Mouse (Mus musculus): ENCODE results near the gene Pold1. TPM values are rescaled to one million over a fixed set of nuclear protein-coding genes. Genes with fewer than 3 reads are reported as not detected.

Pold1 gene
- polyA plus RNA-seq, 1 experiment from 2014 or later = 56.1 TPM

GRCm38 (mm10) chr7:44590402-44591347 lies 42.0 kb upstream of the Pold1 start, which contains the start of gene Kcnc3:
TSS of gene Kcnc3 (plus strand) at chr7:44590664.
- ATAC-seq (ENCODE audit: extremely low read depth, insufficient number of reproducible peaks, low FRiP score, low TSS enrichment) = peak; percentile 67
- H3K4me2 ChIP-seq = peak within 1 kb of the TSS; percentile 95
- peaks cover 92% of the 10 kb centered on the region for H3K27me3 ChIP-seq (replicated peaks)
- whole genome bisulfite sequencing = under 1% methylated on average over 80 of the region's 80 CpGs
- peak within 1 kb of the TSS; percentile 63 for H3K9ac ChIP-seq
- H3K4me1 ChIP-seq = peaks cover 36% of the 10 kb centered on the region
- H3K27ac ChIP-seq (replicated peaks) = no peak within 1 kb of the TSS
- no peaks in the 10 kb centered on the region for H3K36me3 ChIP-seq
- H3K9me3 ChIP-seq = no peaks in the 10 kb centered on the region
- peak within 1 kb of the TSS; percentile 61 for H3K4me3 ChIP-seq

- no peaks in the 10 kb centered on the region for H3K9me3 ChIP-seq
- peak overlapping the region; percentile 95 for H3K4me2 ChIP-seq
- no peak for ATAC-seq (ENCODE audit: extremely low read depth, insufficient number of reproducible peaks, low FRiP score, low TSS enrichment)
- no peak overlapping the region for H3K9ac ChIP-seq
- H3K4me3 ChIP-seq = peak overlapping the region; percentile 61
- H3K4me1 ChIP-seq = peaks cover 36% of the 10 kb centered on the region
- 4% methylated on average over 13 of the region's 13 CpGs for WGBS
- no peak overlapping the region for H3K27ac ChIP-seq (replicated peaks)
- H3K36me3 ChIP-seq = no peaks in the 10 kb centered on the region
- peaks cover 94% of the 10 kb centered on the region for H3K27me3 ChIP-seq (replicated peaks)
Observed at GRCm38 (mm10) chr7:44589946-44590345, 41.3 kb upstream of the Pold1 start.

GRCm38 (mm10) chr7:44589149-44589548 lies 40.5 kb upstream of the Pold1 start:
- H3K9me3 ChIP-seq = no peaks in the 10 kb centered on the region
- no peaks in the 10 kb centered on the region for H3K36me3 ChIP-seq
- H3K9ac ChIP-seq = peak overlapping the region; percentile 52
- H3K27ac ChIP-seq (replicated peaks) = no peak overlapping the region
- H3K4me3 ChIP-seq = peak overlapping the region; percentile 49
- ATAC-seq (ENCODE audit: extremely low read depth, insufficient number of reproducible peaks, low FRiP score, low TSS enrichment) = peak; percentile 17; the same call in 1 of the 2 replicates
- peak overlapping the region; percentile 95 for H3K4me2 ChIP-seq
- under 1% methylated on average over 33 of the region's 33 CpGs for WGBS
- H3K4me1 ChIP-seq = peaks cover 36% of the 10 kb centered on the region
- peaks cover 100% of the 10 kb centered on the region for H3K27me3 ChIP-seq (replicated peaks)

DNA sequence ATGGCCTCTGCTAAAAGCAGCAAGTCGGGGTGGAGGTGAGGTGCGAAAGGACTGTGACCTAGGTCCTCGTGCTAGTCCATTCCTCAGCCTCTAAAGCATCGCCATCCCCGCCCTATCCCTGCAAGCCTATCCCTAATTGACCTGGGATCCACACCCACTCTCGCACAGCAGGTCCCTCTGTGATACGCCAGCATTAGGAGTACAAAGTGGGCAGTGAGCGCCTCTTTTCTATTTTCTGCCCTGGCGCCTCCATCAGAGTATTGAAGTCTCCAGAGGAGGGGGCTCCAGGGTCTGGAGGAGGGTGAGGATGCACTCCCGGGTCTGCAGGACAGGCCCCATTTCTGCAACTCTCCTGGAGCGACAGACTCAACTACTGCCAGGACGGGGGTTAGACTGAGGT lies 39.7 kb upstream of the Pold1 start:
- H3K4me2 ChIP-seq = peak overlapping the region; percentile 95
- peaks cover 92% of the 10 kb centered on the region for H3K27me3 ChIP-seq (replicated peaks)
- H3K27ac ChIP-seq (replicated peaks) = no peak overlapping the region
- H3K9ac ChIP-seq = no peak overlapping the region; the same call in 1 of the 2 replicates
- WGBS = 10% methylated on average over 12 of the region's 12 CpGs
- ATAC-seq (ENCODE audit: extremely low read depth, insufficient number of reproducible peaks, low FRiP score, low TSS enrichment) = no peak
- H3K4me3 ChIP-seq = peak overlapping the region; percentile 49
- H3K9me3 ChIP-seq = no peaks in the 10 kb centered on the region
- no peaks in the 10 kb centered on the region for H3K36me3 ChIP-seq
- H3K4me1 ChIP-seq = peaks cover 34% of the 10 kb centered on the region

- WGBS = 35% methylated on average over 6 of the region's 6 CpGs
- H3K4me1 ChIP-seq = peaks cover 34% of the 10 kb centered on the region
- H3K36me3 ChIP-seq = no peaks in the 10 kb centered on the region
- no peaks in the 10 kb centered on the region for H3K9me3 ChIP-seq
- H3K27ac ChIP-seq (replicated peaks) = no peak overlapping the region
- peaks cover 87% of the 10 kb centered on the region for H3K27me3 ChIP-seq (replicated peaks)
- no peak for ATAC-seq (ENCODE audit: extremely low read depth, insufficient number of reproducible peaks, low FRiP score, low TSS enrichment)
- H3K4me3 ChIP-seq = peak overlapping the region; percentile 38; the same call in 1 of the 2 replicates
- 0 out of 2 replicates have a peak overlapping the region, but pooled peaks have one; percentile 62 for H3K4me2 ChIP-seq
- H3K9ac ChIP-seq = no peak overlapping the region
Observed at GRCm38 (mm10) chr7:44587676-44588075, 39.0 kb upstream of the Pold1 start.

DNA sequence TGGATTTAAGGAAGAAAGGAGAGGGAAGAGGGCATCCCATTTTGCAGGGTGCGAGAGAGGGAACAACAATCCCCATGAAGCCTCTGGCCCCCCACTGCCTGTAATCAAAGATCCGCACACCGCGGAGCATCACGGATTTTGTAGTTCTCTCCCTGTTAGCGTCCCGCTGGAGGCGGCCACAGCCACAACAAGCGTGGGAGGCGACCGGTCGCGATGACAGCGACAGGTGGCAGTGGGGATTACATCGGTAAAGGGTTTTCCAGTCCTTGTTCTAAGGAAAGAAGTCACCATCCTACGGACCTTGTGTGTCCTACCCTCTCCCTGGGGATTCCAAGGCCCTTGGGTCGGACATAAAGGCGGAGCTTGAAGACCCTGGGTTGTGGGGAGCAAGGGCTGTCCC lies 38.3 kb upstream of the Pold1 start:
- WGBS = under 1% methylated on average over 18 of the region's 18 CpGs
- Histone ChIP-seq H3K27ac (replicated peaks) (no peak overlapping the region), H3K9ac (0 out of 2 replicates have a peak overlapping the region, but pooled peaks have one; percentile 19)

GRCm38 (mm10) chr7:44586518-44586917 lies 37.9 kb upstream of the Pold1 start:
- WGBS = 12% methylated on average over 19 of the region's 19 CpGs
- Histone ChIP-seq H3K36me3 (no peaks in the 10 kb centered on the region), H3K27ac (replicated peaks) (no peak overlapping the region), H3K4me1 (peaks cover 31% of the 10 kb centered on the region), H3K4me2 (peak overlapping the region; percentile 62), H3K9me3 (no peaks in the 10 kb centered on the region), H3K4me3 (peak overlapping the region; percentile 38), H3K9ac (0 out of 2 replicates have a peak overlapping the region, but pooled peaks have one; percentile 2), H3K27me3 (replicated peaks) (peaks cover 87% of the 10 kb centered on the region)
- no peak for ATAC-seq (ENCODE audit: extremely low read depth, insufficient number of reproducible peaks, low FRiP score, low TSS enrichment)

More for the DNA sequence above, 38.3 kb upstream of the Pold1 start:
- no peaks in the 10 kb centered on the region for H3K36me3 ChIP-seq
- H3K4me1 ChIP-seq = peaks cover 34% of the 10 kb centered on the region
- no peak for ATAC-seq (ENCODE audit: extremely low read depth, insufficient number of reproducible peaks, low FRiP score, low TSS enrichment)
- no peaks in the 10 kb centered on the region for H3K9me3 ChIP-seq
- H3K27me3 ChIP-seq (replicated peaks) = peaks cover 87% of the 10 kb centered on the region
- H3K4me2 ChIP-seq = peak overlapping the region; percentile 62
- peak overlapping the region; percentile 38 for H3K4me3 ChIP-seq

DNA sequence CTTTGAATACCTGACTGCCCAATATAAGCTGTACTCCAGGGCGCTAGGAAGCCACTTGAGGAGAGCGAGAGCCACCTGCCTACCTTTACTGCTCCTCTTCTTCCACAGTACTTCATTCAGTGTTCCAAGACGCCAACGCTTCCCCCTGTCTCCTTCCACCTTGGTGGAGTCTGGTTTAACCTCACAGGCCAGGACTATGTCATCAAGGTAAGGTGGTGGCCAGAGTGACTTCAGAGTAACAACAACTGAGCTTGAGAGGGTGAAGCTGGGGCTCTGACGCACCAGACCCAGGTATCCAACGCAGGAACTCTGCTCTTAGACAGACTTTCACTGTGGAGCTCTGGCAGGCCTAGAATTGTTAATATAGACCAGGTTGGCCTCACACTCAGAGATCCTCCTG lies 37.0 kb upstream of the Pold1 start:
- H3K4me2 ChIP-seq = no peak overlapping the region
- H3K9me3 ChIP-seq = no peaks in the 10 kb centered on the region
- peaks cover 24% of the 10 kb centered on the region for H3K4me1 ChIP-seq
- no peak overlapping the region for H3K9ac ChIP-seq
- no peaks in the 10 kb centered on the region for H3K36me3 ChIP-seq
- ATAC-seq (ENCODE audit: extremely low read depth, insufficient number of reproducible peaks, low FRiP score, low TSS enrichment) = no peak
- no peak overlapping the region for H3K27ac ChIP-seq (replicated peaks)
- peaks cover 87% of the 10 kb centered on the region for H3K27me3 ChIP-seq (replicated peaks)
- WGBS = 80% methylated on average over 6 of the region's 6 CpGs
- H3K4me3 ChIP-seq = no peak overlapping the region

GRCm38 (mm10) chr7:44584921-44585320 lies 36.3 kb upstream of the Pold1 start:
- peaks cover 84% of the 10 kb centered on the region for H3K27me3 ChIP-seq (replicated peaks)

GRCm38 (mm10) chr7:44584265-44584804 lies 35.7 kb upstream of the Pold1 start:
- 62% methylated on average over 4 of the region's 4 CpGs for WGBS

More at GRCm38 (mm10) chr7:44584921-44585320, 36.3 kb upstream of the Pold1 start:
- Histone ChIP-seq H3K9ac (no peak overlapping the region), H3K4me3 (no peak overlapping the region), H3K36me3 (no peaks in the 10 kb centered on the region), H3K9me3 (no peaks in the 10 kb centered on the region), H3K4me1 (peaks cover 24% of the 10 kb centered on the region), H3K4me2 (no peak overlapping the region), H3K27ac (replicated peaks) (no peak overlapping the region)
- WGBS = 80% methylated on average over 6 of the region's 6 CpGs
- no peak for ATAC-seq (ENCODE audit: extremely low read depth, insufficient number of reproducible peaks, low FRiP score, low TSS enrichment)

DNA sequence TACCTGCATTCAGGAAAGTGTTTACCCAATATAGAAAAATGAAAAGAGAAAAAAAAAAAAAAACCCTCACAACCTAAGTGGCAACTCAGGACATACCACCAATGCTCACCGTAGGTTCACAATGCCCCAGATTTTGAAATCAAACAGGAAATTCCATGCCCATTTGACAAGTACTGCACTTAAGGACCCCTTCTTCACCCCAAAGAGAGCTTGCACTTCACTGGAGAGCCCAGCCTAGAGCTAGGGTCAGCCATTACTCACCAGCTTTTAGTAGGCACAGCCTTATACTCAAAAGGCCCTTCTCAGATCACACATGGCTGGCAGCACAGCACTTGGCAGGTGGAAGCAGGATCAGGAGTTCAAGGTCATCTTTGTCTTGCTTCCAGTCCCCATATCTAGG lies 34.5 kb upstream of the Pold1 start:
- no peak for ATAC-seq (ENCODE audit: extremely low read depth, insufficient number of reproducible peaks, low FRiP score, low TSS enrichment)

More at GRCm38 (mm10) chr7:44584265-44584804, 35.7 kb upstream of the Pold1 start:
- Histone ChIP-seq H3K9ac (no peak overlapping the region), H3K4me3 (no peak overlapping the region), H3K9me3 (no peaks in the 10 kb centered on the region), H3K4me2 (no peak overlapping the region), H3K4me1 (peaks cover 21% of the 10 kb centered on the region), H3K36me3 (no peaks in the 10 kb centered on the region), H3K27ac (replicated peaks) (no peak overlapping the region), H3K27me3 (replicated peaks) (peaks cover 78% of the 10 kb centered on the region)
- ATAC-seq (ENCODE audit: extremely low read depth, insufficient number of reproducible peaks, low FRiP score, low TSS enrichment) = no peak

More for the DNA sequence above, 34.5 kb upstream of the Pold1 start:
- Histone ChIP-seq H3K4me1 (peaks cover 11% of the 10 kb centered on the region), H3K9me3 (no peaks in the 10 kb centered on the region; the same call in 1 of the 2 replicates), H3K36me3 (no peaks in the 10 kb centered on the region), H3K4me2 (no peak overlapping the region), H3K9ac (no peak overlapping the region), H3K27me3 (replicated peaks) (peaks cover 66% of the 10 kb centered on the region), H3K4me3 (no peak overlapping the region), H3K27ac (replicated peaks) (no peak overlapping the region)
- 65% methylated on average over 1 of the region's 1 CpGs for WGBS
